Mouse (Mus musculus) Muller cell, postnatal 12 days (primary cell): ENCODE results near the gene Zfp467.

Source experiments
- DNase-seq: peaks from one replicate; pipeline ENCODE4 v3.0.0-alpha.2; 2015; ENCODE audit errors: inconsistent ontology term

The Zfp467 gene

DNA sequence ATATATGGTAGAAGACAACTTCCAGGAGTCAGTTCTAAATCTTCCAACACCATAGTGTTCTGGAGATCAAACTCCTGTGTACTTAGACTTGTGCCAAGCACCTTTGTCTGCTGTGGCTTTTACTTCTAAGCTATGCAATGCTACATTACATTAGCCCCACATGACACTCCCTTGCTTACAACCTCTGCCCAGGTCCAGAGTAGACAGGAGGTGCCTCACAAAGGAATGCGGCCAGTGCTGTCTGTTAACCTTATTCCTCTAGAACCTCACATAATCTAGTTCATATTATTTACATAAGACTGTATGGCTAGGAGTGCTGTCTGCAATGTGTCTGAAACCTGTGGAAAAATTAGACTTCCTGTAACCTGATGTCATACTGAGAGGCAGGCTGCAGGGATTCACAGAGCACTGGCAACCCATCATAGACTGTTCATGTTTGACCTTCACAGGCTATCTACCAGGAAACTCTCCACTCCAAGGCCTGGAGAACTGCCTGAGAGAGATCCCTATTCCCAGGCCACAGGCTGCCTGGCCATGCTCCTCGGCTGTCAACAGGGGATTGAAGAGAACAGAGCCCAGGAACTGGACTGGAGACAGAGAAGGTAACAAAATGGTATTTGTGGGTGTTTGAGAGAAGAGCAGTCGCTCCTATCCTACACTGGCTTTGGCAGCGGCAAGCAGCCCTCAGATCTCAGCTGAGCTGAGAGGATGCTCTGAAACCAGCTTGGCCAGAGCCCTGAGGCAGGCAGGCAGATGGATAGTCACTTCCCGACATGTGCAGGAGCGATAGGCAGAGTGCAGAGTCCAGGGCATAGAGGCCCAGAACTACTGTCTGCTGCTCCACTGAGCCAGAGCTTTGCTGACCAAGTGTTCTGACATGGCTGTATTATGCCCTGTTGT is 34.2 kb downstream of the Zfp467 start:
- no peak for DNase-seq

DNA sequence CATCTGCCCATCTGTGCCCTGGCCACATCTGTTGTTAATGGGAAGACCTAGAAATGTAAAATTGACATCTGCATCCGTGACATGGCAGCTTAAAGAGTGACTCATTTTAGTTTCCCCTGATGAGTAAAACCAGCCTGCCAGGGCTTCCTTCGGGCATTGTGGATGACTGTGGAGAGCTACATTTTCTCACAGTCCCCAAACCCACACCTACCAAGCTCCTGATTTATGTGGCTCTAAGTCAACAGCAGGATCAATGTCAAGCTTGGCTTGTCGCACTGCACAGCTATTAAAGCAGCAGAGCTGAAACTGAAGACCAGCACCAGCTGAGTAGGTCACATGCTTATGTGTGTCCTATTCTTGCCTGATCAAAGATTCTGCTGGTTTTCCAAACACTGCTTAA is 35.1 kb downstream of the Zfp467 start:
- DNase-seq: no peak

DNA sequence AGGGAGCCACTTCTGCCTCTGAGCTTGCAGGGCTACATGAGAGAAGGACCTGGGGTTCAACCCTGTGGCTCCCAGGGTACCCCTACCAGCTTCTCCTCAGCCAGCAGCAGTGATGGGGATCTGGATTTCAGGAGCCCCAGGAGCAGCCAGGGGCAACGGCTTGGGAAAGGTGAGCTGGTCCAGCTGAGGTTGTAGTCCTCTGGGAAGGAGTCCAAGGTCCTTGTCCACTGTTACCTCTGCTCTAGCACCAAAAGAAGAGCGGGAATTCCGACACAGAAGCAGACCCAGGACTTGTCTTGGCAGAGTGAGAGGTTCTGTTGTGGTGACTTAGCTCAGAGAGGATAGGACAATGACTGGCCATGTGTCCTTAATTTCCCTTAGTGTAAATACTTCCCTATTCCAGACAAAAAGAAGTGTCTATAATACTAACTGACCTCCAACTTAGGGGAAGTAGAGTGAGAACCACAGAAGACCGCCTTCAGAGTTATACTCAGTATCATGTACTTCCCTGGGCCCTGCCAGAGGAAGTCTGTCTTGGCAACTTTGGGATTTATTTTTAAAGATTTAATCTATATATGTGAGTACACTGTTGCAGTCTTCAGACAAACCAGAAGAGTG is 35.8 kb downstream of the Zfp467 start:
- DNase-seq: no peak

DNA sequence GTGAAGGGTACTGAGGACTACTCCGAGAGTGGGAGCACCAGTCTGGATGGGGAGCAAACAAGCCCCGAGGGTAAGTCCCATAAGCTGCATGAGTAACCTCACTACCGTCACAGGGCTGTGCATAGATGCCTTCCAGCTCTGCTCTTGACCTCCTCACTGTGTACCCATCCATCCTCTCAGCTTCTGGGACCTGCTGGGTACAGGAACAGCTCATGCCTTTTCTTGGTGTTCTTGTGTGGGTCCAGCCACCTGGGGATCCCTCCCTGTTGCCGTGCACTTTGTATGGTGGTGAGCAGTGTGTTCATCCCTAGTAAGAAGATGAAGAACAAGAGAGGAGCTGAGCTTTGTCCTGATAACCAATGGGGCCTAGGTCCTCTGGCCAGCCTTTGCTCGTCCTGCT is 41.6 kb downstream of the Zfp467 start:
- DNase-seq: no peak

DNA sequence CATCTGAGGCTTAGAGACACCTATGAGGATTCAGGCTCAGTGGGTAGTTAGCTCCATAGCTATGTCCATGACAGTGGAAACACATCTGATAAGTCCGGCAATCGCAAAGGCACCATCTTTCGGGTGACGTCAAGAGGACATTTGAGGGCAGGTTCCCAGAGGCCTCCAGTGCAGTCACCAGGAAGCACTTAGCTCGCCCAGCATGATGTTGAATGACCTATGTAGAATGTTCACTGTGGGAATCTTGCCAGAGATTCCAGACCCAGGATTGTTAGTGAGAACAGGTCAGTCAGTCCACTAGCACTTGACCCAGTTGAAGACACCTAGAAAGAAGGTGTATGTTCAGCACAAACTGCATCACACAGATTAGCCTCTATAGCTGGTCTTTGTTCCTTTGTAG is 45.7 kb downstream of the Zfp467 start:
- DNase-seq: no peak

DNA sequence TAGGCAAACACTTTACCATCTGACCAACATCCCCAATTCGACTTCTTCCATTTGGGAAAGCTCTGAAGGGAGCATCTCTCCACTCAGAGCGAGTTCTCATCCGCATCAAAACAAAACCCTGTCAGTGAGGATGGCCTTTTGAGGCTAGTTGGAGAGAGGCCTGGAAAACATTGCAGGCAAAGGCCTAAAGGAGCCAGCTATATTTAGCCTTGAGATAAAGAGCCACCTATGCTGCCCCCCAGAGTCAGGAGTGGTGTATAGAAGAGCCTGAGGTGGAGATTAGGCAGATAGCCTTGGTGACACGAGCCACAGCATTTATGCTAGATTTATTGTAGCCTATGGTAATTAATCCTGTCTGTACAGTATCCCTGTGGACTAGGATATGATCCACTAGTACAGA is 48.3 kb downstream of the Zfp467 start:
- peak; percentile 49 for DNase-seq

DNA sequence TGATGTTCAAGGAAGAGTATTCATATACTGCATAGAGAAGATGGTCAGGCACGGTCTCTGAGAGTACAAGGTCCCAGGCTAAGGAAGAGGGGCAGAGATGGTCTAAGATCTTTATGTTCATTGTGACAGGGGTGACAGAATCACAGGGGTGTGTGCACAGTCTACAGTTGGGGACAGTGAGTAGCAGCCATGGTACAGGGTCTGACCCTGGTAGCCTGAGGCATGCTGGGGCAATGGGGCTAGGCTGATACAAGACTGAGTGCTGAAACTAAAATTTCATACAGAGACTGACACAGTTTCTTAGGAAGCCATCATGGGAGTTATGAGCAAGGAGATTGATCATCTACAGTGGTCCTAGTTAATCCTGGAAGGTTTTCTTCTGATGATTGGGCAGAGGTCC is 48.9 kb downstream of the Zfp467 start:
- no peak for DNase-seq

DNA sequence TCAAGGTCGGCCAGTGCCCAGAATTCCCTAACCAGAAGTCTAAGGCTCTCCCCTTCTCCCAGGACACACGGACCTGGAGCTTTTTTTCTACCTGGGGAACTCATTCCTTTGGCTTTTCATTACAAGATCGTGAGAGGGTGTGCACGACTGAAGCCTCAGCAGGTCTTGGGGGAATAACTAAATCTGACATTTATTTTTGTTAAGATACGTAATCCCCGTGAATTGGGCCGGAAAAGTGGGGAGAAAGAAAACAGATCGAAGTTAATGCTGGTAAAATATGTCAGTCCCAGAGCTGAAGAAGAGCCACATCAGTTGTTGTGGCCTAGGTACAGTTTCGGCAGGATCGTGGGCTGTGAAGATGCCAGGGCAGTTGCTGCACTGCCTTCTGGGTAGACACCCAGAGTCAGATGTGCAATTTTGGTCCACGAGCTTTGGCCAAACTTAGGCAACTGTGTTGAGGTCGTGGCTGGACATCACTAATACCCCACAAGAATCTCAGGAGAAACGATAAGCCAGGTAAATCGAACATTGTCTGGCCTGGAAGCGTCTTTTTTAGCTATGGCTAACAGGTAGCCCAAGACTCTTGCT is 49.5 kb downstream of the Zfp467 start:
- DNase-seq: peak; percentile 7

DNA sequence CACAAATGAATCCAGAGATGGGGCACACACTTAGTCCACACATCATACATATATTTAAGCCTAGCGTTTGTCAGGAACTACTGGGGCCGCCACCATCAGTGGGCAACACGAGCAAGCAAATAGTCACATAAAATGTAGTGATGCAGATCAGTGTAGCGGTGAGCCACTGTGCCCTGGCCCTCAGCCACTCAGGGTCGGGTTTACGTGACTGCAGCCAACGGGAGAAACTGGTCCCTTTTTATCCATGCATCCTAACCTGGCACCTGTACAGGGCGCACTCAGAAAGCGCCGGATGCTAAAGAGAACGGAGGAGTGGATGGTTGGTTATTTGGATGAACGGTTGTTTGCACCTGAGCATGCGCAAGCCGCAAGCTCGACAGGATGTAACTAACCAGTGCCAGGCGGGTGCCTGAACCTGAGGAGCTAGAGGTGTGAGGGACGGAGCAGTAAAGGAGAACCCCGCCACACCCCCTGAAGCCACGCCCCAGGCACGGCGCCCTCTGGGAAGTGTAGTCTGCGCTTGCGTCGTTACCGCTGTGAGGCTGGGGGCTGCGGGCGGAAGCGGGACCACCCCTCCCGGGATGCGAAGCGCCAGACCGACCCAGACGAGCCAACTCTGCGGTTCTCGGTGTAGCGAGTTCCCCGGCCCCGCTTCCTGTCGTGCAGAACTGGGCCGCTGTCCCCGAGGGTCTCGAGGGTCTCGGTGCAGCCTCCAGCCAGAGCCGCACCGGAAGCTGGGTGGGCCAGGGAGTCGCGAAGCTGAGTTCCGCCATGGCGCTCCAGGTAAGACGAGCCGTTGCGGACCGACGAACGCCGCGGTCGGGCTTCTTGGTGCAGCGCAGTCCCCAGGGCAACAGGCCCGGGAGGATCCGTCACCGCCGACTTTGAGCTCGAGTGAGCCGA is 50.3 kb downstream of the Zfp467 start, which contains the start of gene Krba1:
TSS of gene Krba1 (plus strand) at position 482 of the 903 bp plus-strand sequence.
- DNase-seq: peak; percentile 74

DNA sequence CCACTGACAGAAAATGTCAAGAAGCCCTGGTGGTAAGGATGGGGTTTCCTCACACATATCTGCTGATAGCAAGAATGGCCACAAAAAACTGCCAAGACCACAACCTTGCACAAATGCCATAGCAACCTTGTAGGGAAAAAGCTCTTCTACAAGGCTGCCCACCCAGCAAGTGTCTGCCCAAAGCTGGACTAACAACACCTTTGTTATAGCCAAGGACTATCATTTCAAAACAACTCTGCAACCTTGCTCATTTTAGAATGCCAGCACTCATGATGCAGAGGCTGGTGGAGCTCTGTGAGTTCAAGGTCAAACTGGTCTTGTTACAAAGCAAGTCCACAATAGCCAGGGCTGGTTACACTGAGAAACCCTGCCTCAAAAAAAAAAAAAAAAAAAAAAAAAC is 51.8 kb downstream of the Zfp467 start:
- no peak for DNase-seq

DNA sequence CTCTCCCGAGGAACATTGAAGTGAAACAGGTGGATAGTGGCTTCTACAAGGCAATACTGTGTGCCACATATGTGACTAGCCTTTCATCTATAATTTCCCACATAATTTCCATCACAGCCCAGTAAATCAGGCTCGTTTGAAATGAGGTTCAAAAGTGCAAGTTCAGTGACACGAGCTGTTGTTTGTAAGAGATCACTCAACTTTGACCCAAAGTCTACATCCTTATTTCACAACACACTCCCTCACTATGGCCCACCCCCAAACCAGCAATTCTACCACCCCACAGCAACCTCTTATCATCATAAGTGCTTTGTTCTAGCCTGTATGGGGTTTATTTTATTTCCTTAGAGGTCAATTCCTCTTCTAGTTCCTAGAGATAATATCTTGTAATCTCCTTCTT is 57.4 kb downstream of the Zfp467 start:
- DNase-seq: no peak
